Mouse (Mus musculus): ENCODE measurements around the gene Kirrel. TPM values are rescaled to one million over a fixed set of nuclear protein-coding genes. Genes with fewer than 3 reads are reported as not detected.

Gene Kirrel
- polyA plus RNA-seq, 1 experiment from 2014 or later: 13.2 TPM

DNA sequence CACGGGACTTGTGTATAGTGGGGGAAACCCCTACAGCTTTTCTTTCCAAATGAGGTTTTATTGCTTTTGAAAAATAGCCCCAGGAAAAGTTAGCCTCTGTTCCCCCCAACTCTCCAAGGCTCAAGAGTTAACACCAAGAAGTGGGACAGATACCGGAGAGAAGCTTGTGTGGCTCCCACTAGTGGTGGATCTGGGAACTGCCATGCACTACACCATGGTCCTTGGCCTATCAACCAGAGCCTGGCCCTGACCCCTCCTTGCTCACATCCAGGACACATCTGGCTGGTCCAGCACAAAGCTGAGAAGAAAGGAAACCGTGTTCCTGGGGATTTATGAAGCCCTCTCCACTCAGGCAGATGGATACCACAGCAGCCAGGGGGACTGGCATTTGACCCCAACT is 92.3 kb downstream of the Kirrel start:
- Histone ChIP-seq H3K27me3 (ENCODE audit: control insufficient read depth, insufficient read depth, low read depth, low read length) (no peaks in the 10 kb centered on the region), H3K9ac (ENCODE audit: low read length) (no peak overlapping the region), H3K36me3 (ENCODE audit: control insufficient read depth, insufficient read depth, low read length) (peaks cover 46% of the 10 kb centered on the region), H3K9me3 (ENCODE audit: control insufficient read depth, low read length) (no peaks in the 10 kb centered on the region), H3K4me1 (replicated peaks; ENCODE audit: control insufficient read depth, insufficient read depth, low read length) (no peaks in the 10 kb centered on the region), H3K4me2 (ENCODE audit: low read depth, low read length) (no peak overlapping the region), H3K4me3 (ENCODE audit: low read length) (no peak overlapping the region), H3K27ac (ENCODE audit: low read length) (no peak overlapping the region)
- ATAC-seq (ENCODE audit: low read depth): no peak
- 55% methylated on average over 3 of the region's 3 CpGs for WGBS

DNA sequence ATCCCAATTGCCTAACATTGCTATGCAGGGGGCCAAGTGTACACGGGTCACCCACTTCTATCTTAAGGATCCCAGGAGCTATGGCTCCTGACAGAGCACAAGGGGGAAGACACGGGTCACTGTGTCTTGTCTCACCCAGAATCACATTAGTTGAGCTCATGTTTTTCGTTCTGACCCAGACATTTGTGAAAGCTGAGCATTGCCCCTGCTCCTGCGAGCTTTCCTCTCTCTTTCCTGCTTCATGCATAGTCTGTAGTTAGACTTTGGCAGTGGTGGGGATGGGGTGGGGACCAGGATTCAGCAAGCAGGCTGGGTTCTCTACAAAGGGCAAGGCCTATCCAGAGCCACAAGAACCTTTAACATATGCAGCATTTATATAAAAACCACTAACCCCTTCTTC is 94.8 kb downstream of the Kirrel start:
- Histone ChIP-seq H3K27me3 (ENCODE audit: control insufficient read depth, insufficient read depth, low read depth, low read length) (no peaks in the 10 kb centered on the region), H3K9me3 (ENCODE audit: control insufficient read depth, low read length) (no peaks in the 10 kb centered on the region), H3K4me1 (replicated peaks; ENCODE audit: control insufficient read depth, insufficient read depth, low read length) (no peaks in the 10 kb centered on the region), H3K4me3 (ENCODE audit: low read length) (no peak overlapping the region), H3K27ac (ENCODE audit: low read length) (no peak overlapping the region), H3K36me3 (ENCODE audit: control insufficient read depth, insufficient read depth, low read length) (peaks cover 27% of the 10 kb centered on the region), H3K9ac (ENCODE audit: low read length) (no peak overlapping the region), H3K4me2 (ENCODE audit: low read depth, low read length) (no peak overlapping the region)
- no peak for ATAC-seq (ENCODE audit: low read depth)
- WGBS: 80% methylated on average over 4 of the region's 4 CpGs

DNA sequence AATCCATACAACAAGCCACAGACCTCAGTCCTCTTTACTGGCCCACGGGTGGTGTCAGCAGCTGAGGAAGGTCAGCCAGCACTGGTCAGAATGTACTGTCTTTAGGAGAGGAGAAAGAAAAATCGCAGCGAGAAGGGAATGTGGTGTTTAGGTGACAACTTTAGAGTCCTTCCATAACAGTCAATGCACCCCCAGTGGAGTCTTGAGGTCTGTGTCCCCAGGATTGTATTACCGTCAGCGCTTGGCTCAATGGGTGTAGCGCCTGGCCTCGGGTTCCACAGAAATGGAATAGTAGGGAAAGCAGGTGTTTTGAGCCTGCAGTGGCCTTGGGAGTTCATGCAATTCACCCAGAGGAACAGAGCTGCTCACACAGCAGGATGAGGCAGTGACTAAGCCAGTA is 95.2 kb downstream of the Kirrel start:
- Histone ChIP-seq H3K36me3 (ENCODE audit: control insufficient read depth, insufficient read depth, low read length) (peaks cover 23% of the 10 kb centered on the region), H3K4me3 (ENCODE audit: low read length) (no peak overlapping the region), H3K27ac (ENCODE audit: low read length) (no peak overlapping the region), H3K4me2 (ENCODE audit: low read depth, low read length) (no peak overlapping the region), H3K9ac (ENCODE audit: low read length) (no peak overlapping the region), H3K27me3 (ENCODE audit: control insufficient read depth, insufficient read depth, low read depth, low read length) (no peaks in the 10 kb centered on the region), H3K4me1 (replicated peaks; ENCODE audit: control insufficient read depth, insufficient read depth, low read length) (no peaks in the 10 kb centered on the region), H3K9me3 (ENCODE audit: control insufficient read depth, low read length) (no peaks in the 10 kb centered on the region)
- 88% methylated on average over 7 of the region's 7 CpGs for WGBS
- ATAC-seq (ENCODE audit: low read depth): no peak

DNA sequence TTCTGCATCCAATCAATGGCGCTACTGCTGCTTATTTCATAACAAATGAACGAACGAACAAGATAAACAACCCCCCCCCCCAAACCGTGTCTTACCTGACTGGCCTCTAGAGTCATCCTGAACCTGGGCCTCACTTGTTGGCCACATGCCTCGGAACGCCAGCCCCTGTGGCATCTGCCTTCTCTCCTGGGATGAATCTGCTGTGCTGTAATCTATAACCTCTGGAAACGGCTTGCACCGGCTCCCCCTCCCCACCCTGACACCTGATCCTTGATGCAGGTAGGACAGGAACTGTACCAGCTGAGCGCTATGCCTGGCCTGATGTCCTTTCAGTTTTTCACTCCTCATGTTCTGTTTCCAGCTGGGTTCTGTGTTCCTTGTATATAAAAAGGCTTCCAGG is 96.9 kb downstream of the Kirrel start:
- no peak overlapping the region for H3K4me3 ChIP-seq (ENCODE audit: low read length)
- H3K9me3 ChIP-seq (ENCODE audit: control insufficient read depth, low read length): no peaks in the 10 kb centered on the region
- H3K27ac ChIP-seq (ENCODE audit: low read length): no peak overlapping the region
- H3K27me3 ChIP-seq (ENCODE audit: control insufficient read depth, insufficient read depth, low read depth, low read length): no peaks in the 10 kb centered on the region
- H3K9ac ChIP-seq (ENCODE audit: low read length): no peak overlapping the region
- 72% methylated on average over 9 of the region's 9 CpGs for WGBS
- peaks cover 13% of the 10 kb centered on the region for H3K36me3 ChIP-seq (ENCODE audit: control insufficient read depth, insufficient read depth, low read length)
- H3K4me2 ChIP-seq (ENCODE audit: low read depth, low read length): no peak overlapping the region
- ATAC-seq (ENCODE audit: low read depth): no peak
- no peaks in the 10 kb centered on the region for H3K4me1 ChIP-seq (replicated peaks; ENCODE audit: control insufficient read depth, insufficient read depth, low read length)

DNA sequence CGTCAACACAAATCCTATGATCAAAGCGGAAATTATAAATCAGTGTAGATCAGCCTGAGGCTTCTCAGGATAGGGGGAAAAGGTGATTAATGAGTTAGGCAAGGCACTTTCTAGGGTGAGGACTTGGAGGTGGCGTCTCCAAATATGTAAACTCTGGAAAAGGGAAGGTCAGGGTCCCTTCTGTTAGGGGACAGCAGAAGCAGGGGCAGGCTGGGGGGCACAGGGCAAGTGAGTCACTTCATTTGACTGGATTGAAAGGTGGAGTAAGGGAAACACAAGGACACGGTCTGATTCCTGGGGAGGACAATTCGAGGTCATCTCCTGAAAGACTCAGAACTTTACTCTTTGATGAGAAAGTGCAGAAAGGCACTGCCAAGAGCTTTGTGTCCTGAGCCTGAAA is 97.6 kb downstream of the Kirrel start:
- Histone ChIP-seq H3K27ac (ENCODE audit: low read length) (no peak overlapping the region), H3K4me2 (ENCODE audit: low read depth, low read length) (no peak overlapping the region), H3K9me3 (ENCODE audit: control insufficient read depth, low read length) (no peaks in the 10 kb centered on the region), H3K4me1 (replicated peaks; ENCODE audit: control insufficient read depth, insufficient read depth, low read length) (no peaks in the 10 kb centered on the region), H3K36me3 (ENCODE audit: control insufficient read depth, insufficient read depth, low read length) (peaks cover 9% of the 10 kb centered on the region), H3K27me3 (ENCODE audit: control insufficient read depth, insufficient read depth, low read depth, low read length) (no peaks in the 10 kb centered on the region), H3K9ac (ENCODE audit: low read length) (no peak overlapping the region), H3K4me3 (ENCODE audit: low read length) (no peak overlapping the region)
- 69% methylated on average over 5 of the region's 5 CpGs for WGBS
- ATAC-seq (ENCODE audit: low read depth): no peak

DNA sequence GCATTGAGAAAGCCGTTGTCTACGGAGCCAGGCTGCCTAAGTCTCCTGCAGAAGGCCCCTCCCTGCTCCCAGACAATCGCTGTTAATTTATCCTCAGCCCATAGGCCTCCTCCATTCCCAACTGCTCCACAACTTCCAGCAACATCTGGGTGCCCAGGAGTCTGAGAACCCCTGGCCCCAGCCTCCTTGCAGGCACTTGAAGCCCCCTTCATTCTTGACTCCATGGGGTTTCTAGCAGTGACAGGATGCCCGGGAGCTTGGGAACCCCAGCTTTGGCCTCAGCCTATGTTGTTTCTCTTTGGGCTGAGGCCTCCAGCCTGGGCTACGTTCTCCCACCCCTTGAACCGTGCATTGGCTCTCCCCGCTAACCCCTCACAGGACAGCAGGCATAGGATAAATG is 98.4 kb downstream of the Kirrel start:
- Histone ChIP-seq H3K9ac (ENCODE audit: low read length) (no peak overlapping the region), H3K36me3 (ENCODE audit: control insufficient read depth, insufficient read depth, low read length) (peaks cover 5% of the 10 kb centered on the region; the same call in 1 of the 2 replicates), H3K4me2 (ENCODE audit: low read depth, low read length) (no peak overlapping the region), H3K27ac (ENCODE audit: low read length) (no peak overlapping the region), H3K9me3 (ENCODE audit: control insufficient read depth, low read length) (no peaks in the 10 kb centered on the region), H3K27me3 (ENCODE audit: control insufficient read depth, insufficient read depth, low read depth, low read length) (no peaks in the 10 kb centered on the region), H3K4me1 (replicated peaks; ENCODE audit: control insufficient read depth, insufficient read depth, low read length) (no peaks in the 10 kb centered on the region), H3K4me3 (ENCODE audit: low read length) (no peak overlapping the region)
- 85% methylated on average over 7 of the region's 7 CpGs for WGBS
- no peak for ATAC-seq (ENCODE audit: low read depth)

DNA sequence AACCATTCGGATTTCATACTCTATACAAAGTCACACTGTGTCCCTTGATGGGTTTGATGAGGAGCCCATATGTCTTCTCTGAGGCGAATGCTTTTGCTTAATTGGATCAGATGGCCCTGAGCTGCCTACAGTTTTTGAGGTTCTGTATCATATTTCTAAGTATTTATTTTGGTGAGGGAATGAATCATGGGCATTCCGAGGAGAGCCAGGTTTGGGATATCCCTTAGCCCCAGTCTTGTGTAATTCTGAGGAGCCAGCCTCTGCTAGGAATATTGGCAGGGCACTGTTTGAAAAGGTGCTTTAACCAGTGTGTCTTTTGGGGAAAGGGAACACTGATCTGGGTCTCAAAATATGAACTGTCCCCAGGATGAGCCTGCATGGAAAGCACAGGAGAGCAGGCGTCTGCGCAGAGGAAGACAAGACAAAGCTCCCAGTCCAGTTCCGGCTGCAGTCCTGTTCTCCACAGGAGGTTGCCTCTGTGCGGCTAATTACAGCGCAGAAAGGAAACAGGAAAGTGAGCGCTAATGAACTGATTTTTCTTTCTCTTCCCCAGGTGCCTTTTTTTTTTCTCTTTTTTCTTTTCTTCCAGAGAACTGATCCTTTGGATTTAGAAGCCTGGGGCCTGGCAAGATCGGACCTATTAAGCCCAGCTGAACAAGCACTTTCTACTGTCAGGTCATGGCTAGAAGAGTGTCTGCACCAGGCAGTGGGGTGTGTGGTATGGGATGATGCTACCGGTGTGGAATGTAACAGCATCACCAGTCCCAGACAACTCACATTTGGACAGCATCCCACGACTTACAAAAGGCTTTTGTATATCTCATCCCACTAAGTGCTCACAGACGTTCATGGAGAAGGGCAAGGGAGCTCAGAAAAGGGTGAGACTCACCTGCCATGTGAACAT is 101.7 kb downstream of the Kirrel start:
- WGBS: 45% methylated on average over 13 of the region's 13 CpGs
- Histone ChIP-seq H3K27ac (ENCODE audit: low read length) (no peak overlapping the region), H3K4me2 (ENCODE audit: low read depth, low read length) (no peak overlapping the region), H3K9ac (ENCODE audit: low read length) (no peak overlapping the region), H3K9me3 (ENCODE audit: control insufficient read depth, low read length) (no peaks in the 10 kb centered on the region), H3K4me1 (replicated peaks; ENCODE audit: control insufficient read depth, insufficient read depth, low read length) (no peaks in the 10 kb centered on the region), H3K36me3 (ENCODE audit: control insufficient read depth, insufficient read depth, low read length) (no peaks in the 10 kb centered on the region), H3K27me3 (ENCODE audit: control insufficient read depth, insufficient read depth, low read depth, low read length) (no peaks in the 10 kb centered on the region), H3K4me3 (ENCODE audit: low read length) (no peak overlapping the region)
- no peak for ATAC-seq (ENCODE audit: low read depth)

DNA sequence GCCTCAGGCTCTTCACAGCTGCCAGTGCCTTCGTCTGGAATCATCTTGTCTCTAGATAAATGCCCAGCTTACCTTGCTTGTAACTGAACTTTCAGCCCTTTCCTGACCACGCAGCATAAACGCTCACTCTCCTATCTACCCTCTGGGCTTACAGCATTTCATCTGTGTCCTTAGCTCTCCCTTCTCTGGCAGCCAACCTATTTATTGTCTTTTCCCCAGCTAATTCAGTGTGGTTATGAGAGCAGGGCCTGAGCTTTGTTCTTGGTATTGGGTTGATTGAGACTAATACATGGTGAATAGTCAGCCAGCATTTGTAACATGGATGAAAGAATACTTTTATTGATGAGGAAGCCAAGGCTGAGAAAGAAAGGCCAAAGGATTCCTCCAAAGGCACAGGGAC is 102.4 kb downstream of the Kirrel start:
- Histone ChIP-seq H3K36me3 (ENCODE audit: control insufficient read depth, insufficient read depth, low read length) (no peaks in the 10 kb centered on the region), H3K4me3 (ENCODE audit: low read length) (no peak overlapping the region), H3K27me3 (ENCODE audit: control insufficient read depth, insufficient read depth, low read depth, low read length) (no peaks in the 10 kb centered on the region), H3K4me1 (replicated peaks; ENCODE audit: control insufficient read depth, insufficient read depth, low read length) (no peaks in the 10 kb centered on the region), H3K27ac (ENCODE audit: low read length) (no peak overlapping the region), H3K4me2 (ENCODE audit: low read depth, low read length) (no peak overlapping the region), H3K9me3 (ENCODE audit: control insufficient read depth, low read length) (no peaks in the 10 kb centered on the region), H3K9ac (ENCODE audit: low read length) (no peak overlapping the region)
- no peak for ATAC-seq (ENCODE audit: low read depth)
- 69% methylated on average over 3 of the region's 3 CpGs for WGBS

DNA sequence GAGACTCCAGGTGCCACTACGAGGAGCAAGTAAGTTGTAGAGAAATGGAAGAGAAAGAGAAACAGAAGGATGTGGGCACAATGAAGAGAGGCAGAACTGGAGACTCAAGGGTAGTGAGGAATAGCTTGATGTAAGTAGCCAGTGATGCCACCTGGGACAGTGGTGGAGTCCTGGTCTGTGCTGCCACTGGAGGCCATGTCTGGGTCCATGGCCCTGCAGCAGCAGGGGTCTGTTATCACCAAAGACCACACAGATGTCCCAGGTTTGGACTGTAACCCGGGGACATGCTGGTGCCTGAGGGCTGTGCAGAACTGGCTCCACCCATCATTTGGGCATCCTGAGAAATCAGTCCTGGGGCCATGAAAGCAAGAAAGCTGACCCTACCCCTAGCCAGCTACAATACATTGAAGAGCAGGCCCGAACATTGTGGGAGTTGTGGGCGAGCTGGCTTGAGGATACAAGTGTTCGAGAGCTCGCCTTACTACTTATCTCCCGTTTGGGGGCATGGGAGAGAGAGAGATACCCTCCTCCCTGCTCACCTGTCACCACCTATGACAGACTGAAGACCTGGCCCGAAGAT is 107.1 kb downstream of the Kirrel start:
- WGBS: 85% methylated on average over 8 of the region's 8 CpGs
- H3K9ac ChIP-seq (ENCODE audit: low read length): no peak overlapping the region
- H3K27ac ChIP-seq (ENCODE audit: low read length): no peak overlapping the region
- H3K4me2 ChIP-seq (ENCODE audit: low read depth, low read length): no peak overlapping the region
- no peaks in the 10 kb centered on the region for H3K27me3 ChIP-seq (ENCODE audit: control insufficient read depth, insufficient read depth, low read depth, low read length)
- no peak for ATAC-seq (ENCODE audit: low read depth)
- no peaks in the 10 kb centered on the region for H3K4me1 ChIP-seq (replicated peaks; ENCODE audit: control insufficient read depth, insufficient read depth, low read length)
- H3K9me3 ChIP-seq (ENCODE audit: control insufficient read depth, low read length): no peaks in the 10 kb centered on the region
- no peaks in the 10 kb centered on the region for H3K36me3 ChIP-seq (ENCODE audit: control insufficient read depth, insufficient read depth, low read length)
- H3K4me3 ChIP-seq (ENCODE audit: low read length): no peak overlapping the region

Data from lung, embryonic 16.5 days (tissue).